Mouse (Mus musculus) heart, embryonic 10.5 days (tissue): Measurements from ENCODE around the gene Unc5a. TPM values are rescaled to one million over a fixed set of nuclear protein-coding genes. Genes with fewer than 3 reads are reported as not detected.

Experiments
- DNase-seq: peaks from one replicate; pipeline ENCODE4 v3.0.0-alpha.2; 2017; ENCODE audit warnings: low spot score
- H3K27ac ChIP-seq: fragments of 300-500 bp; sonication (generic); 2 replicates; pipeline ENCODE4 v1.5.1; 2016; ENCODE audit warnings: mild to moderate bottlenecking
- H3K27me3 ChIP-seq: fragments of 300-500 bp; sonication (generic); 2 replicates; pipeline ENCODE4 v1.6.1; 2016; ENCODE audit warnings: mild to moderate bottlenecking; ENCODE audit not compliant: poor library complexity, insufficient read depth, severe bottlenecking
- H3K36me3 ChIP-seq: fragments of 300-500 bp; sonication (generic); 2 replicates; pipeline ENCODE4 v1.6.1; 2016; ENCODE audit warnings: mild to moderate bottlenecking, moderate library complexity
- H3K4me1 ChIP-seq: fragments of 300-500 bp; sonication (generic); 2 replicates; pipeline ENCODE4 v1.6.1; 2016; ENCODE audit warnings: mild to moderate bottlenecking
- H3K4me3 ChIP-seq: fragments of 300-500 bp; sonication (generic); 2 replicates; pipeline ENCODE4 v1.5.1; 2016; ENCODE audit warnings: mild to moderate bottlenecking, moderate library complexity
- H3K9me3 ChIP-seq: fragments of 300-500 bp; sonication (generic); 2 replicates; pipeline ENCODE4 v1.6.1; 2016; ENCODE audit warnings: mild to moderate bottlenecking, moderate library complexity
- WGBS: fragments of 180-500 bp; shearing (Covaris S2); methylation state at CpG from one replicate; pipeline ENCODE4 v1.1.7; 2016; 5-methylcytosine and 5-hydroxymethylcytosine counted together
- polyA plus RNA-seq: library from polyadenylated mRNA; unstranded; fragments of >200 nt; fragmentation: Nextera tagmentation; extraction: Ambion mirVana; gene quantifications from 2 replicates; pipeline ENCODE4 v1.2.1, GENCODE M21; 2016

Gene Unc5a
- polyA plus RNA-seq, 1 experiment from 2014 or later, result 1.8 TPM

DNA sequence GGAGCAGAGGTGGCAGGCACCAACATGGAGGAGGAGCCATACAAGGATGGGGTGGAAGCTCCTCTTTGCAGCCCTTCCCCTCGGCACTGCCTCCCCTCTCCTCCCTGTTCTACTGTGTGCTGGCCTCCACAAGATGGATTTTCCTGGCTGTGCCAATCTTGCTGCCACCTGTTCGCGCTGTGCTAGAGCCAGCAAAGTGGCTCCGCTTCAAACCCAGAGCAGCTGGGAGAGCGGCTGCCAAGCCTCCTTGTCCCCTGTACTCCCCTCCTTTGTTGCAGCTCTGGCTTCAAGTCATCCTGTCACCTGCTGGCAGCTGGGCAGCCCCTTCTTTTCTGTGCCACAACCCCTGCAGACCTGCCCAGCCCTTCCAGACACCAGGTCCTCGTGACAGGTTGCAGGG is 13.0 kb upstream of the Unc5a start:
- WGBS, result 72% methylated on average over 6 of the region's 6 CpGs
- Histone ChIP-seq H3K4me3 (no peak overlapping the region), H3K27ac (no peak overlapping the region), H3K4me1 (peaks cover 10% of the 10 kb centered on the region; the same call in 1 of the 2 replicates), H3K36me3 (no peaks in the 10 kb centered on the region), H3K9me3 (no peaks in the 10 kb centered on the region), H3K27me3 (peaks cover 67% of the 10 kb centered on the region)
- DNase-seq, result no peak

- Histone ChIP-seq H3K4me3 (no peak overlapping the region), H3K36me3 (no peaks in the 10 kb centered on the region), H3K4me1 (peaks cover 10% of the 10 kb centered on the region; the same call in 1 of the 2 replicates), H3K9me3 (no peaks in the 10 kb centered on the region), H3K27ac (no peak overlapping the region), H3K27me3 (peaks cover 75% of the 10 kb centered on the region)
- WGBS, result 20% methylated on average over 11 of the region's 11 CpGs
- DNase-seq, result no peak
These were observed 11.3 kb upstream of the Unc5a start for GRCm38 (mm10) chr13:54937885-54938284.

DNA sequence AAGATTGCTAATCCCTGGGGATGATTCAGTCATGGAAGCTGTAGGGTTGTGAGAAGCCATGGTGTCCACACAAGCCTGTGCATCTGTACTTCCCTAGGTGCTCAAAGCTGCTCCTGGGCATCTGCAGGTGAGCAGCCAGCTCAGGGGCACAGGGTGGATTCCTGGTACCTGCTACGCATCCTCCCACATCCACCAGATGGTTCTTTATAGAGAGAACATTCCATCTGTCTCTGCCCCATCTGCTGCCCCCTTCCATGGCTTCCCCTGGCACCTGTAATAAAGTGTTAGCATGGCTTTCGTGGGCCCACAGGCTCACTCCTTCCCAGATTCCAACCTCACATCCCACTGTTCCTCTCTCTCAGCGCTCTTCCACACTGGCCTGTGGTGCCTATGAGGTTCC is 10.7 kb upstream of the Unc5a start:
- Histone ChIP-seq H3K4me1 (peaks cover 10% of the 10 kb centered on the region; the same call in 1 of the 2 replicates), H3K4me3 (no peak overlapping the region), H3K9me3 (no peaks in the 10 kb centered on the region), H3K36me3 (no peaks in the 10 kb centered on the region), H3K27ac (no peak overlapping the region), H3K27me3 (peaks cover 77% of the 10 kb centered on the region)
- DNase-seq, result no peak
- 82% methylated on average over 3 of the region's 3 CpGs for WGBS

GRCm38 (mm10) chr13:54944411-54945157 is 4.6 kb upstream of the Unc5a start:
- Histone ChIP-seq H3K4me3 (no peak overlapping the region), H3K27me3 (peaks cover 96% of the 10 kb centered on the region), H3K9me3 (no peaks in the 10 kb centered on the region), H3K4me1 (peaks cover 13% of the 10 kb centered on the region), H3K36me3 (no peaks in the 10 kb centered on the region), H3K27ac (no peak overlapping the region)
- no peak for DNase-seq
- 54% methylated on average over 9 of the region's 9 CpGs for whole genome bisulfite sequencing

- Histone ChIP-seq H3K27ac (no peak overlapping the region), H3K9me3 (no peaks in the 10 kb centered on the region)
These were observed 3.9 kb upstream of the Unc5a start for GRCm38 (mm10) chr13:54945332-54945731.

GRCm38 (mm10) chr13:54946406-54946805 is 2.8 kb upstream of the Unc5a start:
- DNase-seq, result no peak
- Histone ChIP-seq H3K4me3 (no peak overlapping the region), H3K36me3 (no peaks in the 10 kb centered on the region), H3K9me3 (no peaks in the 10 kb centered on the region), H3K27me3 (peaks cover 97% of the 10 kb centered on the region), H3K4me1 (peaks cover 28% of the 10 kb centered on the region), H3K27ac (no peak overlapping the region)
- 80% methylated on average over 1 of the region's 1 CpGs for WGBS

More at GRCm38 (mm10) chr13:54945332-54945731, 3.9 kb upstream of the Unc5a start:
- Histone ChIP-seq H3K4me1 (peaks cover 21% of the 10 kb centered on the region), H3K36me3 (no peaks in the 10 kb centered on the region), H3K27me3 (peaks cover 97% of the 10 kb centered on the region), H3K4me3 (no peak overlapping the region)
- DNase-seq, result no peak
- WGBS, result 10% methylated on average over 4 of the region's 4 CpGs

DNA sequence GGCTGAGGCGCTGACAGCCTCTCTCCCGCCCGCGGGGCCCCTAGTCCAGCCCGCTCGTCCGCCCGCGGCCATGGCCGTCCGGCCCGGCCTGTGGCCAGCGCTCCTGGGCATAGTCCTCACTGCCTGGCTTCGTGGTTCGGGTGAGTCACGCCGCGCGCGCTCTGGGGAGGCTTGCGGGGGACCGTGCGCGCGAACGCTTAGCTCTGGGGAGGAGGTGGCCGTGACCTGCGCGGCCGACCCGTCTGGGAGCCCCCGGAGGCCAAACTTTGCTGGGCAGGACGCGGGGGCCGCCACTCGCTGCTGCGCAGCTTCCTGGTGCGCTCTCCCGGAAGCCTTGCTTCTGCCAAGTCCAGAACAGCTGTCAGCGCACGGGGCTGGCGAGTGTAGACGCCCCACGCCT is 381 bp downstream of the Unc5a start:
- H3K27me3 ChIP-seq, result peaks cover 98% of the 10 kb centered on the region
- no peaks in the 10 kb centered on the region for H3K36me3 ChIP-seq
- no peak for DNase-seq
- H3K4me1 ChIP-seq, result peaks cover 36% of the 10 kb centered on the region
- under 1% methylated on average over 44 of the region's 44 CpGs for WGBS
- peak overlapping the region; percentile 78 for H3K4me3 ChIP-seq
- H3K27ac ChIP-seq, result peak overlapping the region; percentile 67
- H3K9me3 ChIP-seq, result no peaks in the 10 kb centered on the region

DNA sequence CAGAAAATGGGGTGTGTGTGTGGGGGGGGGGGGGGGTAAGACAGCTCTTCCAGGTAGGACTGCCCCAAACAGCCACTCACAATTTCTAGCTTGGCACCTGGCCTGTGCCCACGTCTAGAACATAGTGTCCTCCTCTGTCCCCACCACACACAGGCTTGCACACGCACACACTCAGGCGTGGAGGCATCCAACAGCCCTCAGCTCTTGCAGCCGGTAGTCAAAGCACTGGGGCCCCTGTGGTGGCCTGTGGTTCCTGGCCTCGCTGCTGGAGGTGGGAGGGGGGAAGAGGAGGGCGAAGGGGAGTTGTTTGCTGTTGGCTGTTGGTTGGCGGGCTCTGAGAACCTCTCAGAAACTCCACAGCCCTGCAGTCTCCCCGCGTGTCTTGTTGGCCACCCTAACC is 920 bp downstream of the Unc5a start:
- Histone ChIP-seq H3K4me3 (peak overlapping the region; percentile 78), H3K9me3 (no peaks in the 10 kb centered on the region), H3K27ac (no peak overlapping the region), H3K4me1 (peaks cover 36% of the 10 kb centered on the region), H3K36me3 (no peaks in the 10 kb centered on the region), H3K27me3 (peaks cover 98% of the 10 kb centered on the region)
- under 1% methylated on average over 9 of the region's 9 CpGs for WGBS
- DNase-seq, result no peak

- Histone ChIP-seq H3K4me1 (peaks cover 47% of the 10 kb centered on the region), H3K36me3 (no peaks in the 10 kb centered on the region), H3K4me3 (no peak overlapping the region), H3K27me3 (peaks cover 100% of the 10 kb centered on the region), H3K27ac (no peak overlapping the region), H3K9me3 (no peaks in the 10 kb centered on the region)
- no peak for DNase-seq
- WGBS, result 54% methylated on average over 5 of the region's 5 CpGs
These were observed 2.0 kb downstream of the Unc5a start for GRCm38 (mm10) chr13:54951166-54951565.

DNA sequence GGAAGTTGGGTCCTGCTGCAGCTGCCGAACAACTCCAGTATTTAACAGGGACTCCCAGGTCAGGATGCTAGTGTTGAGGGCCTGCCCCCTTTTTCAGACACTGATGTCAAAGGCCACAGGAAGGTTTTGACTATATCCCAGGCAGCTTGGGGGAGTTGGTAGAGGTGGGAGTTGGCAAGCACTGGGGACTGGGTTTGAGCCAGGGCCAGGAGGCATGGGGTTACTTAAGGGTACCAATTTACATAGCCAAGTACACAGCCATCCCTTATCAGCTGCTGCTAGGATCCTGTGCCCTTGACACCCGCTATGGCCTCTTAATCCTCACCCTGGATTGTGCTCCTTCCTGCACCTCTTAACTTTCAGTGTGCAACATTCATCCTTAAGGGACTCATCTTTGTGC is 5.5 kb downstream of the Unc5a start:
- Histone ChIP-seq H3K4me1 (peaks cover 37% of the 10 kb centered on the region), H3K27ac (no peak overlapping the region), H3K9me3 (no peaks in the 10 kb centered on the region), H3K27me3 (peaks cover 100% of the 10 kb centered on the region), H3K36me3 (no peaks in the 10 kb centered on the region), H3K4me3 (no peak overlapping the region)
- WGBS, result 46% methylated on average over 2 of the region's 2 CpGs
- DNase-seq, result no peak

DNA sequence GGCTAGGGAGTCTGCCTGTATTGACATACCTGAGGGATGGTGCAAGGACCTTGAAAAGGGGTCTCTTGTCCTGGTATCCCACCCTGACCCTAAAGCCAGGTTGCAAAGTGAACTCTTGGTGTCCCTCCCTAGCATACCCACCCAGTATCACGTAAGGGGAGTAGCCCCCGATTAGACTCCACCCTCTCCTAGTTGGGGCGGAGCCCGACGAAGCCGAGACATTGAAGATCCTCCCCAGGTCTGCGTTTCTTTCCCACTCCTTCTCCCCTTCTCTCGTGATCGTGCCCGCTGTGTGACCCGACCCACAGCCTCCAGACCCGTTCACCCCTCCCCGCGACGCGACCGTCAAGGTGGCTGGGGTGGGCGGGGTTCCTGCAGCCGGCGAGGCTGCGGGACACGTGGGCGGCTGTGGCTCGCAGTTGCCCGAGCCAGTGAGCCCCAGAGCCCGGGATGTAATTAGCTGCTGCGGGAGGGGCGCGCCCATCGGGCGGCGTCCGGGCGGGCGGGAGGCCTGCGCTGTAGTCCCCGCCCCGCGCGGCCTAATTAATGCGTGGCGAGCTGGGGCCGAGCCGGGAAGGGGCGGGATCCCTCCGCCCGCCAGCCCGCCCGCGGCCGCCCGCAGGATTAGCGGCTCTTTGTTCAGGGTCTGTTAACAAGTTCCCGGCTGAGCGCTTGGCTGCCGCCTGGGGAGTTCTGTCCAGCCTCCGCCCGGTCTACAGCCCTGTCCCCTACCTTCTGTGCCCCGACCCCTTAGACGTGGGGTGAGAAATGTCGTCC is 6.7 kb downstream of the Unc5a start:
- peaks cover 32% of the 10 kb centered on the region for H3K4me1 ChIP-seq
- WGBS, result under 1% methylated on average over 61 of the region's 61 CpGs
- H3K4me3 ChIP-seq, result peak overlapping the region; percentile 67
- H3K36me3 ChIP-seq, result no peaks in the 10 kb centered on the region
- no peaks in the 10 kb centered on the region for H3K9me3 ChIP-seq
- DNase-seq, result no peak
- H3K27me3 ChIP-seq, result peaks cover 99% of the 10 kb centered on the region
- H3K27ac ChIP-seq, result peak overlapping the region; percentile 63

DNA sequence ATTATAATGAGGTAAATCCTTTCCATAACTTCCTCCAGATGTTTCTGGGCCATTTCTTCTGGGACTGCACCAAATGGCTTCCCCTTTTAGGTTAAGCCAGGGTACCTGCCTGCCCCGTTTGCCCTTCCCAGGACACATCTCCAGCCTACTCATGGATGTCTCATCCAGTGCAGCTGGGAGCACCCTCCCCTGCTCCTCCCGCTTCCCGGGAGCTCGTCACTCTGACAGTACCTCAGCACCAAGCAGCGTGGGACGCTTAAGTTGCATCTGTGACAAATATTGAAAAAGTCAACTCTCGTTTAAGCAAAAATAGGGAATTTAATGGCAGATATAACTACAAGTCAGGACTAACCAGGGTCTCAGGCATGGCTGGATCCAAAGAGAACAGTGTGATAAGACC is 8.1 kb downstream of the Unc5a start:
- Histone ChIP-seq H3K4me1 (peaks cover 19% of the 10 kb centered on the region), H3K36me3 (no peaks in the 10 kb centered on the region), H3K27me3 (peaks cover 99% of the 10 kb centered on the region), H3K27ac (no peak overlapping the region), H3K9me3 (no peaks in the 10 kb centered on the region), H3K4me3 (no peak overlapping the region)
- 64% methylated on average over 7 of the region's 7 CpGs for WGBS
- DNase-seq, result no peak

DNA sequence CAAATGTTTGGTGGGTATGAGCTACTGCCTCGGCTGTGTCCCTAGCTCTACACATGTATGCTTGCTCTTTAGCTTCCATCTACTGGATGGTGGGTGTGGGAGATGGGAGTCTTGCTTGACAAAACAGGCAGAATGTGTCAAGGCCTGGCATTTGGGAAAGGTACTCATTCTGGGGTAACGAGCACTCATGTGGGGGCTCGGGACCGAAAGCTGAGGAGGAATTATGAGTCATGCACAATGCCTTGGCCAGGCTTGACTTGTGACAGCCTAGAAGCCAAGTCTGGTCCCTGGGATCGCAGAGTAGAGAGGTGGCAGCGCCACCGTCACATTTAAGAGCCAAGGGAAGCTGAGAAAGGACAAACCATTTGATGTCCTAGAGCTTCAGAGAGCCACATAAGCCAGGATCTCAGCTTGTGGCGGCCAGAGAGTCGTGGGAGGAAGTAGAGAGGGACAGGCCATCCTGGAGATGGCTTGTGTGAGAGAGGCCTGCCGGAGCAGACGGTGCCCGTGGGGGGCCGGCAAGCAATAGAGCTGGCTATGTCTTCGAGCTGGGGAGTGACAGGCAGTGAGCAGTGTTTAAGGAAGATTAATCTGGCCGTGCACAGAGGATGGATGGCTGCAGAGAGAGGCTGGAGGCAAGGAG is 10.0 kb downstream of the Unc5a start:
- H3K4me3 ChIP-seq, result no peak overlapping the region
- peaks cover 21% of the 10 kb centered on the region for H3K4me1 ChIP-seq
- no peak for DNase-seq
- no peak overlapping the region for H3K27ac ChIP-seq
- peaks cover 81% of the 10 kb centered on the region for H3K27me3 ChIP-seq
- no peaks in the 10 kb centered on the region for H3K9me3 ChIP-seq
- 45% methylated on average over 15 of the region's 15 CpGs for WGBS
- H3K36me3 ChIP-seq, result no peaks in the 10 kb centered on the region
